Mouse (Mus musculus) A20 (cell line): Measurements from ENCODE around the gene Asic3.
"Not testable (repeated sequence)": the region's sequence is repeated elsewhere in the genome, so short reads cannot be mapped to it uniquely, and the experiment has no call there.

Experiments used
- DNase-seq: peaks from one replicate; pipeline ENCODE4 v3.0.0-alpha.2; 2011; ENCODE audit warnings: low read depth, low spot score

The Asic3 gene

DNA sequence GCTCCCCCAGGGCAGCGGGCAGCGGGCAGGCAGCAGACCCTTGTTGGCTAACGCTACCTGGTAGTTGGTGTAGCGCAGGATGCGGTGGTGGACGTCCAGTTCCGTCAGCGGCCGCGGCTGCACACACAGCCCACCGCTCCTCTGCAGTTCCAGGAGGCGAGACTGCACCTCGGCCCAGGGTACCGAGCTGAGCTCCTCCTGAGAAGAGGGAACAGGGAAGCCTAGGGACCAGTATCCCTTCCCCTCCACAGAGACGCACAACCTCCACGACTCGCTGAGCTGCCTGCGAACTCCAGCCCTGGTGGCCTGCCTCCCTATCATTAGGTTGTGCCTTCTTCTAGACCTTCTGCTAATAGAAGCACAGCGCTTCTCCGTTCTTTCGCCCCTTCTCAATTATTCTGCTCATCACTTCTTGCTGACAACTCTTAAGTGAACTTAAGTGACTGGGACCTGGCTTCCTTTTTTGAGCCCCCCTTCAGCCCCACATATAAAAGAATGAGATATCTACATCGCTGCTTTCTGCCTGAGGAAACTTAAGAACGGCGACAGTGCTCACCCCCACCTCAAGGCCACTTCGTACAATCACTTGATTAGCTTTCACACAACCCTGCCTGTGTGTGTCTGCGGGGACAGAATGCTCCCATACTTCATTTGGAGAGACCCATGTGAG lies 24.8 kb upstream of the Asic3 start:
- DNase-seq = no peak

DNA sequence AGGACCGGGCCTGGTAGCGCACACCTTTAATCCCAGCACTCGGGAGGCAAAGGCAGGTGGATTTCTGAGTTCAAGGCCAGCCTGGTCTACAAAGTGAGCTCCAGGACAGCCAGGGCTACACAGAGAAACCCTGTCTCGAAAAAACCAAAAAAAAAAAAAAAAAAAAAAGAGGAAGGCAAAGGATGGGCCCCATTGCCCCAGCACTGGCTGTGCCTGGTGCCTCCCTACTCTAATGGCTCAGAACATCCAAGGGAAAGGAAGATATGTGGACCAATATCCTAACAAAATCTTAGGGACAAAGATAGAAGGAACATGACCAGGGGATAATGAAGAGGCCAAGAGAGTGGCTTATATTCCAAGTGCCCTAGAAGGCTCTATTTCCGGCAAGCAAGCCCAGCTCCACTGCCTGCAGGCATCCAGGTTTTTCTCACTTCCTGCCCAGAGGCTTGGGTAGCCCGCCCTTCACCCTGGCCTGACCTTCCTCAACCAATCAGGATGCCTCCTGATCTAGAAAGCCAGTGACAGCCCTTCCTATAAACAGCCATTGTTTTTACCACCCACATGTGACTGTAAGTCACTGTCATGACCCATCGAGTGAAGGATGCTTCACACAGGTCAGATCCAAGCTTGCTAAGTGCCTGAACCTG lies 24.1 kb upstream of the Asic3 start:
- peak; percentile 91 for DNase-seq

DNA sequence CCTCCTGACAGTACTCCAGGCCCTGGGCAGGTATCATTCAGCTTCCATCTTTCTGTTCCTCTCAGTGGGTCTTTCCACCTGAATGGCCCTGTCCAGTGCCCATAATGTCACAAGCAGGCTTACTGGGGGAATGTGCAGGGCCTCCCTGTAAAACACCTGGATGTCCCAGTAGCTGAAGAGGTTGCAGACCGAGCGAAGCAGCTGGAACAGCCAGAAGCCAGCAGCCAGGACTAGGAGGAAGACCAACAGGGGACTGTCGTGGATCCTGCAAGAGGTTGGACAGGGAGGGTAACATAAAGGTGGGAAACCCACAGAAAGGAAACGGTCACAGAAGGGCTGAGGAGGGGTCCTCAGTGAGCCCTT lies 23.6 kb upstream of the Asic3 start:
- no peak for DNase-seq

DNA sequence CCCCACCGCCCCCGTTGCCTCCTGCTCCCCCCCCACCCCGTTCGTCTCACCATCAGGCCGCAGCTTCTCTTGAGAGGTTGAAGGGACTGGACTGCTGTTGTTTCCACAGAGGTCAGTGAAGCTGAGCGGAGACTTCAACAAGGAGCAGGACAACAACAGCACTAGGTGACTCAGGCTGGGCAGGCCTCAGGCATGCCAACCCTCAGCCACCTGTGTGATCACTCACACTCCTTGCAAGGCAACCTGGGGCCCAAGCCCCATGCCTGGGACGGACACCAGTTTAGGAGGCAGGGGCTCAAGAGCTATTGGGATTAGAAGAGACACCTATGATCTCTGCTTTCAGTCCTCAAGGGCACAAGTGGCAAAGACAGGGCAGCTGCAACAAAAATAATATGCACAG lies 21.3 kb upstream of the Asic3 start, which contains the start of gene Atg9b:
Atg9b (minus strand) TSS at position 280 of the 400 bp plus-strand sequence.
- no peak for DNase-seq

DNA sequence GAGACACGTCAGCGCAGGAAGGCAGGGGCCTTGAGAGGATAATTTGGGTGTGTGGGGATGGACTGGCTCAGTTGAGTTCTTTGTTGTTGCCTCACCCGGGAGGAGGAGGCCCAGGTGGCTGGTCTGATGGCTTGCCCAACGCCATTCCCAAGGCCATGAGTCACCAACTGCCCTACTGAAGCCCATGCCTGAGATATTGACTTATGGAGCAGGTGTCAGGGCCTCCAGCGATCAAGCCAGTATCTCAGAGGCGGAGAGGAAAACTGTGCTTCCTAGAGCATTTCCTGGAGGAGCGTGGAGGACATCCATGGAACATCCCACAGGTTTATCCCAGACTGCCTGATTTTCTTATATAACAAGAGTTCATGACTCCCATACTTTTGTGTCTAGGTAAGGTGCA lies 20.5 kb upstream of the Asic3 start:
- no peak for DNase-seq

DNA sequence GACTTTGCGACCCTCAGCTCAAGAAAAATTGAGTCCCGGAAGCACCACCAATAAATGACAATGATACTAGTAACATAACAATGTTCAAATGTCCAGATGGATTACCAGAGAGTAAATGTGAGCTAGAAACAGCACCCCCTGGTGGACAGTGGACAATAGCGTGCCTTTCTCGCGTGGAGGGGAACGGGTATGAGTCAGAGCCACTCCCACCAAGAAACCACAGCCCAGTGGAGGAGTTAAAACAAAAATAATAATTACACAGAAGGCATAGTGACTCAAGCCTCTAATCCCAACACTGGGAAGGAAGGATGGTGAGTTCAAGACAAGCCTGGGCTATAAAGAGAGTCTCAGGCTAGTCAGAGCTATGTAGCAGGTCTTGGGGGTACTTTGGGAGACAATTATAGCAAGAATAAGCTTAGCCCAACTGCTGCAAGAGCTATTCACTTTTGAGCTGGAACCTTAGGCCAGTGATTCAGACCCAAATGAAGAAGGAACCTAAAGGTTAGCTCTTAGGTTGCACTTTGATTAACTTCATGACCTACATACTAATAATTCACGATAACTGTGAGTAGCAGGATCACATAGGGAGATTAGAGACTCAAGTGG lies 19.7 kb upstream of the Asic3 start, which contains the start of gene Abcb8:
Abcb8 (plus strand) TSS at position 272 of the 606 bp plus-strand sequence.
- DNase-seq = peak; percentile 92

DNA sequence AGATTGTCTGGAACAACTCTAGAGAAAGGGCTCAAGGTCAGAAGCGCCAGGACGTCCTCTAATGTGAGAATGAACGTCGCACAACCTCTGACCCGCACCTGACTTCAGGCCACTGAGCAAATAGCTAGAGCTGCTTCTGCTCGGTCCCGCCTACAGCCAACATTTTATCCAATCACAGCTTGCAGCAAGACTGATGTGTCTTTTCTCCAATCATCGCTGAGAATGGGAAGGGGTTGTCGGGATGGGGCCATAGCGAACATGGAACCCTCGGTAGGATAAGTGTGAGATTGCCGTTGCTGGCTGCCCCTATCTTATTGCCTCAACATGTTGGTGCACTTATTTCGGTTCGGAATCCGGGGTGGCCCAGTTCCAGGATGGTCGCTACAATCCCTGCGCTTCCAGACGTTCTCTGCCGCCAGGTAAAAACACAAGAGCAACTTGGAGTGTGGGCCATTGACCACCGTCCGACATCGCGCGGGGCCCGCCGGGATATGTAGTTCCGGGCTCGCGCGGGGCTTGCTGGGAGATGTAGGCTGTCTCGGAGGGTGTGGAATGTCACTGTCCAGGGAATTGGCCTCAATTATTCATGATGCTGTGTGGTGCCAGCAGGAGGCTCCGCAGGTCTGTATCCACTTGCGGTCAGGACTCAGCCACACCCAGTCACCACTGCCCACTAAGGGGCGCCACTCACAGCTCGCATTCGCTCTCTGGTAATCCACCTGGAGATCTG lies 18.9 kb upstream of the Asic3 start:
- DNase-seq = peak; percentile 99

DNA sequence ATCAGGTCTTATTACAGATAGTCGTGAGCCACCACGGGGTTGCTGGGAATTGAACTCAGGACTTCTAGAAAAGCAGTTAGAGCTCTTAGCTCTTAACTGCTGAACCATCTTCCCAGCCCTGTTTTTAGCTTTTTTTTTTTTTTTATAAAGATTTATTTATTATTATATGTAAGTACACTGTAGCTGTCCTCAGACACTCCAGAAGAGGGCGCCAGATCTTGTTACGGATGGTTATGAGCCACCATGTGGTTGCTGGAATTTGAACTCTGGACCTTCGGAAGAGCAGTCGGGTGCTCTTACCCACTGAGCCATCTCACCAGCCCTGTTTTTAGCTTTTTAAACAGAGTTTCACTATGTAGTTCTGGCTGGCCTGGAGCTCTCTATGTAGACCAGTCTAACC lies 16.9 kb upstream of the Asic3 start:
- DNase-seq = not testable (repeated sequence)

DNA sequence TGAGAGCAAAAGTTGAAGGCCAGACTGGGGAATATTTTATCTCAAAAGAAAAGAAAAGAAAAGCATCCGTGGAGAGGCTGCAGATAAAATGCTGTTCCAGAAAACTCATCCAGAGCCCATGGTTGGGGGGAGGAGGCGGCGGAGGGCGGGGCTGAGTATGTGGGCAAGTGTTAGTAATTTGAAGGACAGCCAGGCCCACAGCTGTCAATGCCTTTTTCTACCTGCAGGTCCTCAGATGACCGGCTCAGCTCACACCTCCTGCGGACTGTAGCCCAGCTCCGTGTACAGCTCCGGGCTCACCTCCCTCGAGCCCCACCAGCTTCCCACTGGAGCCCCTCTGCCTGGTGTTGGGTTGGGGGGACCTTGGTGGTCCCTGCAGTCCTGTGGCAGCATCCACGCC lies 13.5 kb upstream of the Asic3 start:
- no peak for DNase-seq

DNA sequence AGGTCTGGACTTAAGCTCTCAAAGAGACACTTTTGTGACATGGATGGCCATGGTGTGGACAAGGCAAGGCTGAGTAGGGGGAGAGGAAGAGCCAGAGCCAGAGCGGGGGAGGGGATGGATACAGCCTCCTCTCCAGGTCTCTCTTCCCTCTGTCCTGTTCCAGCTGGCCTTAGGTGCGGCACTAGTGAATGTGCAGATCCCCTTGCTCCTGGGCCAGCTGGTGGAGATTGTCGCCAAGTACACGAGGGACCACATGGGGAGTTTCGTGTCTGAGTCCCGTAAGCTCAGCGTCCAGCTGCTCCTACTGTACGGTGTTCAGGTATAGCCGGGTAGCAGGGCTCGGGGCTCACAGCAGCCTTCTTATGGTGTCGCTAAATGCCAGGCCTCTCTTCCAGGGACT lies 12.8 kb upstream of the Asic3 start:
- no peak for DNase-seq

DNA sequence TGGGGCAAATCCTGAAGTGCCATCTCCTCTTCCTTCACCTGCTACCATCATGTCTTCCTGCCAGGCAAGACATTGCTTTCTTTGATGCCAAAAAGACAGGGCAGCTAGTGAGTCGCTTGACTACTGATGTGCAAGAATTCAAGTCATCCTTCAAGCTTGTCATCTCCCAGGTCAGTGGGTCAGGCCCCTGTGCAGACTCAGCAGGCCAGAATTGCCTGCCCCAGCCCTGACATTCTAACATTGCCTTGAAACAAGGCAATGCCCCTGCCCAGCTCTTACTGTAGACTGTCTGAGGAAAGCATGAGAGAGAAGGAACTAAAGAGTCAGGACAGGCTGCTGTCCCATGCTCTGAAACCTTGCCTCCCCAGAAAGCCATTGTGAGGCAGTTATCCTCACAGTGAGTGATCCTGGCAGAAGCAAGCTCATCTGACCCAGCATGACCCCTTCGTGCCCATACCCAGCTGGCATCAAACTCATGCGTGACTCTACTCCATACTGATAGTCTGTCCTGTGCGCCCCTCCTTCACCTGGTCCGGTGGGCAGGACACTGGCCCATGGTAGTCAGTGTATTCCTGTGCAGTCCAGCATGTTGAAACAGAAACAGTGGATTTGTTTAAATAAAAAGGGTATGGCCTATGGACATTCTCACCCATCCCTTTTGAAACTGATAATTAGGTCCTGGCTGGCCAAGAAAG lies 12.1 kb upstream of the Asic3 start:
- no peak for DNase-seq

DNA sequence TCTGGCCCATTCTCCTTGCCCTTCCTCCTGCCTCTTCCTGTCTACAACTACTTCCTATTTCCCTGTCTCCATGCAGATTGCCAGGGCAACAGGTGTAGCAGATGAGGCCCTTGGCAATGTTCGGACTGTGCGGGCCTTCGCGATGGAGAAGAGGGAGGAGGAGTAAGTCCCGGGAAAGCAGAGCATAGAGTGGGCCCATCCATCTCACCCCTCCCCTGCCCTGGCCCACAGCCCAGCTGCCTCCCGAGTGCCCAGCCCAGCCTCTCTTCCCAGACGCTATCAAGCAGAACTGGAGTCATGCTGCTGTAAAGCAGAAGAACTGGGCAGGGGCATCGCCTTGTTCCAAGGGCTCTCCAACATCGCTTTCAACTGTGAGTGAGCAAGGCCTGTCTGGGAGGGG lies 11.2 kb upstream of the Asic3 start:
- DNase-seq = no peak

DNA sequence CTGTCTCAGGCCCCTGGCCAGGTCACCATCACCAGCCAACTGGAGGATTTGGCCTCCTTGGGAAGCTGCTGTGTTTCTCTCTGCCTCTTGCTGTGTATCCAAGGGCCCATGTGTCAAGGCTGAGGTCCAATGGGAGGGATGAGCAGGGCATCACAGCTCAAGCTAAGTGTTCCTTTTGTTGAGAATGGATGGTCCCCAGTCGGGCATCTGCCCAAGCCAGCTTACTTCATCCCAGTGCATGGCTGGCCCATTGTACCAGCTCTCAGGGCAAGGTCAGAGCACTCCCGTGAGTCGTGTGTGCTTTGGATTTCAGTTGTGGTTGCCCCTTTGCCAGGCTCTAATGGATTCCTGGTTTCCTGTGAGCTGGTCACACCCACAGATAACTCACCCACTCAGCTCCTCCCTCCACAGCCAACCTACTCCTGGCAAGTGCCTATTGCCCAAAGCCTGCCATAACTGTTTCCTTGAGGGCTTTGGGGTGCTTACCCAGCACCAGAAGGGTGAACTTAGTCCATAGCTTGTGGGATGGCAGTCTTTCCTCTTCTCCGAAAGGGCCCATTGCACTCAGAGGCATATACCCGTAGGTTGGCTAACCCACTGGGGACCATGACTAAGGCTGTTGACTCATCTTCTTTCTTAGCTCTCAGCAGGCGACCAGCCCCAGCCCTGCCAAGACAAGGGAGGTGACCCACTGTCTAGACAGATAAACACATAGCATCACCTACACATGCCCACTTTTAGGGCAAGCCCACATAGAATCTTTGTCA lies 8.4 kb upstream of the Asic3 start:
- no peak for DNase-seq

DNA sequence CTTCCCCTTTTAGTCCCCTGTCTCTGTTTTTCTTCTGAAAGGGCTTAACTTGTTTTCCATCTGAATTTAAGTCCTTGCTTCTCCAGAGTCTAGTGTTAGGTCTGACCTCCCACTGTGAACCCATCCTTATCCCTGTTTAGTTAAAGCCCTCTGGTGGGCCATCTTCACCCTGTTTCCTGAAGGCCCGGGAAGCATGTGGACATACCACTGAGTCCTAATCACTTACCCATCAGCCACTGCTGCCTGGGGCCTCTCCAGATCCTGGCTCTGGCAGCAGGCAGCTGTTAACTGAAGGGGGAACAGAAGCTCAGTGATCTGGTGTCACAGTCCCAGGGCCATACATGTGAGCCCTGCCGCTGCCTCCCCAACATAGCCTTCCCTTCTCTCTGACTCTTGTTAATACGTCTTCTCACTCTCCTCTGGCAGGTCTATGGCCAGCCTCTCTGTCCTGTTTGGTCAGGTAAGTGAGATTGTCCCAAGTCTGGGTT lies 7.8 kb upstream of the Asic3 start:
- DNase-seq = no peak

DNA sequence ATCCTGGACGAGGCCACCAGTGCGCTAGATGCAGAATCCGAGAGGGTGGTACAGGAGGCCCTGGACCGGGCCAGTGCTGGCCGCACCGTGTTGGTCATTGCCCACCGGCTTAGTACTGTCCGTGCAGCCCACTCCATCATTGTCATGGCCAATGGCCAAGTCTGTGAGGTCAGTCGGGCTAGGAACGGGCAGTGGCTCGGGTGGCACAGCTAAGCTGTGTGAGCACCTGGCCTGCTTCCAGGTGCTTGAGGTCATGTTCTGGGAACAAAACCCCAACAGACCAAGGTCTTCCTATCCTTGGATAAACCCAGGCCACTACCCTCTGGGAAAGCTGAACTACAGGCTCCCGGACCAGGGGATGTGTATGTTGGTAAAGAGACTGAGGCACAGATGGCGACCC lies 4.5 kb upstream of the Asic3 start:
- DNase-seq = no peak

DNA sequence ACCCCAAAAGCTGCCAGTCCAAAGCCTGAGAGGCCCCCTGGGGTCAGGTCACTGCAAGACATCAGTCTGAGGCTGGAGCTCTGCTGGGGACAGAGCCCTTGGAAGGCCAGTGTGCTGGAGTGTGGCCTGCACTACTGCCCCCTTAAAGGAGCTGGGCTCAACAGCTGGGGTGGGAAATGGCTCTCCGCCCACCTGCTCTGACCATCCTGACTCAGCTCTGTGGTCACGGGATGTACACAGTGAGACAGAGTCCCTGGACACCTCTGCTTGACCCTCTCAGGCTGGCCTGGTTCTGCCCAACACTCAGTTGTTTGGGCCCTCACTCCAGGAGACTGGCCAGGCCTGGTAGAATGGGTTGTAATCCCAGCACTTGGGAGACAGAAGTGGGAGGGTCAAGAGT lies 3.7 kb upstream of the Asic3 start:
- DNase-seq = no peak

DNA sequence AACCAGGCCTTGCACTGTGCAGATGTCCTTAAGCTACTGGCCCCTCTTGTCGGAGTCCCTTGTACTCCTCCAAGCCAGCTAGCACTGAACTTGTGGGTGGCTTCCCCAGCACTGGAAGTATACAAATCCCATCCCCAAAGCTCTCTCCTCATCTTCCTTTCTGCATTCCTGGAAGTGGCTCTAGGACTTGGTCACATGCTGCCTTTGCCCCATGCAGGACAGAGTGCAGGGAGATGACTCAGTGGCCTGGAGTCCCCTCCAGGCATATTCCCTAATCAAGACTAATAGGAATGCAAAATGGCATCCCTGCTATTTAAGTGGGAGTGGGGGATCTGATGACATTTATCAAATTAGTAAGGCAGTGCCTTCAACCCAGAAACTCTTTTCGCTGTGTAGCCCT lies 1.1 kb upstream of the Asic3 start:
- DNase-seq = no peak

DNA sequence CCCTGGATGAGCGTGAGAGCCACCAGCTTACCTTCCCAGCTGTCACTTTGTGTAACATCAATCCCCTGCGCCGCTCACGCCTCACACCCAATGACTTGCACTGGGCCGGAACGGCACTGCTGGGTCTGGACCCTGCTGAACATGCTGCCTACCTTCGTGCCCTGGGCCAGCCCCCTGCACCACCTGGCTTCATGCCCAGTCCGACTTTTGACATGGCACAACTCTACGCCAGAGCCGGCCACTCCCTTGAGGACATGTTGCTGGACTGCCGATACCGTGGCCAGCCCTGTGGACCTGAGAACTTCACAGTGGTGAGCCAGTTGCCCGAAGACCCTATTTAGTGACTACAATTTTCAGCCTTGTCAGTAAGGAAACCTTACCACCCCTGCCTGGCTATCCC lies 746 bp downstream of the Asic3 start:
- no peak for DNase-seq

DNA sequence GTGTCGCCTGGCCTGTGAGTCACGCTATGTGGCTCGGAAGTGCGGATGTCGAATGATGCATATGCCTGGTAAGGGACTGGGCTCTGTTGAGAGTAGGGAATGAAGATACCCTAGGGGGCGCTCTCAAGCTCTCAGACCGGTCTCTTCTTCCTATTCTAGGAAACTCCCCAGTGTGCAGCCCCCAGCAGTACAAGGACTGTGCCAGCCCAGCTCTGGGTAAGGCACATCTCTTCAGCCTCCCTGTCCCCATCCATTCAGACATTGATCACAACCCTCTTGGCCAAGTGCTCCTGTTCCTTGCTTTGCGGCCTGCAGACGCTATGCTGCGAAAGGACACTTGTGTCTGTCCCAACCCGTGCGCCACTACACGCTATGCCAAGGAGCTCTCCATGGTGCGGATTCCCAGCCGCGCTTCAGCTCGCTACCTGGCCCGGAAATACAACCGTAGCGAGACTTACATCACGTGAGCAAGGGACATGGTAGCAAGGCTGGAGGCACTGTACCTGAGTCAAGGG lies 3.1 kb downstream of the Asic3 start:
- peak; percentile 72 for DNase-seq

DNA sequence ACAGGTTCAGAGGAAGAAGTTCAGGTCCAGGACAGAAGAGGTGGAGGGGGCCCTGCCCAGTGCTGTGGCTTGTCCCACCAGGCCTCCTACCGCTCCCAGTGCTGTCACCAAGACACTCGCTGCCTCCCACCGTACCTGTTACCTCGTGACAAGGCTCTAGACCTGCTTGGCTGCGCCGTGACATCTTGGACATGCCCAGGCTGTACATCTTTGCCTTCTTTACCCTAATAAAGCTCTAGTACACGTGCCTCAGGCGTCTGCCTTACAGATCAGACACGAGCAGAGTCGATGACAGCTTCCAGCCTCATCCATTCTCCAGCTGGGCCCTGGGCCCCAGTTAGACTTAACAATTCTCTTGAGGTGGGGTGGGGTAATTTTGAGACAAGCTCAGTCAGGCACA lies 4.4 kb downstream of the Asic3 start:
- no peak for DNase-seq

DNA sequence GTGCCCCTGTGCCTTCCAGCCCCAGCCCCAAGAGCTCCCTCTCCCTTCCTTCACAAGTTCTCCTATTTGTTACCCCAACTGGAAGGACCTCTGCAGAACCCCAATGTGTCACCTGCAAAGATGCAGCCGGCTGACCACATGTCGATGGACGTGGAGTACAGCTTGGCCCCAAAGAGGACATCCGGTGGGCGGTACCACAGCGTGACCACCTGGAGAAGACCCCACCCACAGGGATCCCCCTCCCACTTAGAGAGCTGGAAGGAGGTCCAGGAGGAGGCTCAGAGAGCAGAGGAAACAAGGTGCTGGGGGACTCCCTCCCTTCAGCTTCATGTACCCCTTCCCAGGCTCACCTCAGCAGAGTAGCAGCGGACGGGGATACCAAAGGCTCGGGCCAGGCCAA lies 7.2 kb downstream of the Asic3 start:
- DNase-seq = no peak
